Mouse (Mus musculus) mouse embryonic stem cell (cell line): Measurements from ENCODE around the gene Gnat3.
"Not testable (repeated sequence)": the region's sequence is repeated elsewhere in the genome, so short reads cannot be mapped to it uniquely, and the experiment has no call there.

Experiments
- in situ Hi-C, 2 experiments: fragments of 300-500 bp; cut with MboI; formaldehyde crosslinking; loops; 1 replicate in 1 of 2; 3 replicates in 1 of 2; pipeline ENCODE4 v1.14.3; 2019 to 2020; ENCODE audit warnings: low sequenced_read_pairs in 2 of 2, low pct_unique_long_range_greater_than_20kb in 1 of 2, mixed read lengths in 1 of 2; ENCODE audit not compliant: unreplicated experiment in 1 of 2

Gene Gnat3

GRCm38 (mm10) chr5:17962249-17962648 is at the start of gene Gnat3:
Gene Gnat3 (plus strand): TSS chr5:17962549.
- in situ Hi-C loops = no loop called here

GRCm38 (mm10) chr5:17918966-17919365 is 43.4 kb upstream of the Gnat3 start:
- in situ Hi-C loops = no loop called here

- in situ Hi-C loops = no loop called here
Measured at GRCm38 (mm10) chr5:17923648-17924047, 38.7 kb upstream of the Gnat3 start.

- in situ Hi-C loops = no loop called here
Measured at GRCm38 (mm10) chr5:17924085-17924518, 38.2 kb upstream of the Gnat3 start.

GRCm38 (mm10) chr5:17928471-17928870 is 33.9 kb upstream of the Gnat3 start:
- in situ Hi-C loops = no loop called here

GRCm38 (mm10) chr5:17929006-17929567 is 33.3 kb upstream of the Gnat3 start:
- in situ Hi-C loops = no loop called here

- in situ Hi-C loops = not testable (repeated sequence)
Measured at GRCm38 (mm10) chr5:17931588-17931987, 30.8 kb upstream of the Gnat3 start.

- in situ Hi-C loops = no loop called here
Measured at GRCm38 (mm10) chr5:17934501-17934900, 27.8 kb upstream of the Gnat3 start.

- in situ Hi-C loops = no loop called here
Measured at GRCm38 (mm10) chr5:17938170-17938939, 24.0 kb upstream of the Gnat3 start.

- in situ Hi-C loops = no loop called here
Measured at GRCm38 (mm10) chr5:17956468-17956867, 5.9 kb upstream of the Gnat3 start.

GRCm38 (mm10) chr5:17969704-17970390 is 7.5 kb downstream of the Gnat3 start:
- in situ Hi-C loops = no loop called here

- in situ Hi-C loops = no loop called here
Measured at GRCm38 (mm10) chr5:17970391-17970730, 8.0 kb downstream of the Gnat3 start.

GRCm38 (mm10) chr5:17980501-17981121 is 18.3 kb downstream of the Gnat3 start:
- in situ Hi-C loops = no loop called here

- in situ Hi-C loops = no loop called here
Measured at GRCm38 (mm10) chr5:17982770-17983169, 20.4 kb downstream of the Gnat3 start.

- in situ Hi-C loops = no loop called here
Measured at GRCm38 (mm10) chr5:17984522-17984921, 22.2 kb downstream of the Gnat3 start.

GRCm38 (mm10) chr5:17986611-17987010 is 24.3 kb downstream of the Gnat3 start:
- in situ Hi-C loops = no loop called here

GRCm38 (mm10) chr5:17990618-17991017 is 28.3 kb downstream of the Gnat3 start:
- in situ Hi-C loops = no loop called here

- in situ Hi-C loops = no loop called here
Measured at GRCm38 (mm10) chr5:17999570-17999969, 37.2 kb downstream of the Gnat3 start.

GRCm38 (mm10) chr5:18000185-18000584 is 37.8 kb downstream of the Gnat3 start:
- in situ Hi-C loops = loop anchor here in 1 of 2 experiments (25.0 kb wide), 1 partner anchor 163 kb away; no protein-coding TSS in a partner anchor
